Mouse (Mus musculus) E14TG2a.4 (cell line): ENCODE results near the gene R3hdml.

Experiments used
- CTCF ChIP-seq: conservative IDR thresholded peaks from 2 replicates; pipeline ENCODE4 v1.5.1; 2014; ENCODE audit warnings: low read length
- POU5F1 ChIP-seq: IDR thresholded peaks from 2 replicates; pipeline ENCODE4 v1.6.1; 2014; ENCODE audit warnings: low read length, borderline replicate concordance

- TF ChIP-seq CTCF (no peak), POU5F1 (no peak)
Observed at GRCm38 (mm10) chr2:163493976-163494375, 1.9 kb downstream of the R3hdml start.
